Mouse (Mus musculus) heart, embryonic 14.5 days (tissue): ENCODE measurements around the gene Ccr7. TPM values are rescaled to one million over a fixed set of nuclear protein-coding genes. Genes with fewer than 3 reads are reported as not detected.

Experiments used
- ATAC-seq: fragments of 200-750 bp; cut with Nextera tagmentation; 2 replicates; pipeline ENCODE4 v1.8.0; 2017; ENCODE audit warnings: low read depth, moderate TSS enrichment; ENCODE audit not compliant: insufficient number of reproducible peaks, insufficient read depth, low FRiP score
- H3K27ac ChIP-seq, 2 experiments: fragments of 200-500 bp in 1 of 2; fragments of 300-500 bp in 1 of 2; sonication (generic) in 1 of 2; replicated peaks in 1 of 2; 2 replicates each; pipeline ENCODE4 v1.5.1; 2012 to 2014; ENCODE audit warnings: low read depth in 2 of 2, low read length in 2 of 2, control low read depth in 1 of 2, mild to moderate bottlenecking in 1 of 2, mixed read lengths in 1 of 2; ENCODE audit not compliant: control insufficient read depth in 1 of 2, insufficient read depth in 1 of 2
- H3K27me3 ChIP-seq: fragments of 300-500 bp; sonication (generic); 2 replicates; pipeline ENCODE4 v1.6.1; 2014; ENCODE audit warnings: mild to moderate bottlenecking, low read length, control low read depth; ENCODE audit not compliant: control insufficient read depth, insufficient read depth
- H3K36me3 ChIP-seq: fragments of 300-500 bp; sonication (generic); 2 replicates; pipeline ENCODE4 v1.6.1; 2014; ENCODE audit warnings: mild to moderate bottlenecking, control low read depth, low read length, mixed read lengths; ENCODE audit not compliant: control insufficient read depth, insufficient read depth
- H3K4me1 ChIP-seq, 2 experiments: fragments of 200-500 bp in 1 of 2; fragments of 300-500 bp in 1 of 2; sonication (generic) in 1 of 2; 2 replicates each; pipeline ENCODE4 v1.6.1; 2012 to 2014; ENCODE audit warnings: low read length in 2 of 2, control low read depth in 1 of 2, mixed read lengths in 1 of 2; ENCODE audit not compliant: control insufficient read depth in 2 of 2, insufficient read depth in 2 of 2
- H3K4me2 ChIP-seq: fragments of 300-500 bp; sonication (generic); 2 replicates; pipeline ENCODE4 v1.6.1; 2014; ENCODE audit warnings: mild to moderate bottlenecking, low read length
- H3K4me3 ChIP-seq, 2 experiments: fragments of 200-500 bp in 1 of 2; fragments of 300-500 bp in 1 of 2; sonication (generic) in 1 of 2; 2 replicates each; pipeline ENCODE4 v1.5.1; 2012 to 2014; ENCODE audit warnings: low read length in 2 of 2, mild to moderate bottlenecking in 2 of 2, control low read depth in 1 of 2, low read depth in 1 of 2, moderate library complexity in 1 of 2; ENCODE audit not compliant: control insufficient read depth in 1 of 2, insufficient read depth in 1 of 2
- H3K9ac ChIP-seq: fragments of 300-500 bp; sonication (generic); 2 replicates; pipeline ENCODE4 v1.6.1; 2014; ENCODE audit warnings: mild to moderate bottlenecking, low read length
- H3K9me3 ChIP-seq: fragments of 300-500 bp; sonication (generic); 2 replicates; pipeline ENCODE4 v1.6.1; 2016; ENCODE audit warnings: low read length, control low read depth; ENCODE audit not compliant: control insufficient read depth
- WGBS: fragments of 180-500 bp; shearing (Covaris S2); extraction: QIAGEN DNeasy Blood & Tissue Kit; methylation state at CpG from one replicate; pipeline ENCODE4 v1.1.7; 2014; 5-methylcytosine and 5-hydroxymethylcytosine counted together
- polyA plus RNA-seq: library from polyadenylated mRNA; unstranded; fragments of >200 nt; fragmentation: Nextera tagmentation; extraction: Ambion mirVana; gene quantifications from 2 replicates; pipeline ENCODE4 v1.2.1, GENCODE M21; 2014

The Ccr7 gene
- polyA plus RNA-seq, 1 experiment from 2014 or later: 0.16 TPM

GRCm38 (mm10) chr11:99177054-99177924 lies 22.4 kb upstream of the Ccr7 start:
- Histone ChIP-seq H3K9ac (no peak overlapping the region), H3K27ac (no peak overlapping the region), H3K4me2 (no peak overlapping the region), H3K9me3 (no peaks in the 10 kb centered on the region), H3K27me3 (no peaks in the 10 kb centered on the region), H3K4me1 (no peaks in the 10 kb centered on the region), H3K4me3 (no peak overlapping the region), H3K36me3 (no peaks in the 10 kb centered on the region)
- ATAC-seq: no peak
- WGBS: 54% methylated on average over 5 of the region's 5 CpGs

GRCm38 (mm10) chr11:99172002-99172401 lies 17.1 kb upstream of the Ccr7 start:
- no peak overlapping the region for H3K4me2 ChIP-seq
- no peak overlapping the region for H3K4me3 ChIP-seq
- H3K27ac ChIP-seq: no peak overlapping the region
- no peaks in the 10 kb centered on the region for H3K4me1 ChIP-seq
- no peaks in the 10 kb centered on the region for H3K9me3 ChIP-seq
- no peaks in the 10 kb centered on the region for H3K36me3 ChIP-seq
- ATAC-seq: no peak
- no peak overlapping the region for H3K9ac ChIP-seq
- no peaks in the 10 kb centered on the region for H3K27me3 ChIP-seq
- WGBS: 82% methylated on average over 4 of the region's 4 CpGs

GRCm38 (mm10) chr11:99171442-99171841 lies 16.6 kb upstream of the Ccr7 start:
- Histone ChIP-seq H3K36me3 (no peaks in the 10 kb centered on the region), H3K4me3 (no peak overlapping the region), H3K27me3 (no peaks in the 10 kb centered on the region), H3K9ac (no peak overlapping the region), H3K27ac (no peak overlapping the region), H3K4me1 (no peaks in the 10 kb centered on the region), H3K9me3 (no peaks in the 10 kb centered on the region), H3K4me2 (no peak overlapping the region)
- WGBS: 56% methylated on average over 2 of the region's 2 CpGs
- no peak for ATAC-seq

GRCm38 (mm10) chr11:99170547-99171267 lies 15.8 kb upstream of the Ccr7 start:
- H3K27me3 ChIP-seq: no peaks in the 10 kb centered on the region
- WGBS: 66% methylated on average over 12 of the region's 12 CpGs
- no peak overlapping the region for H3K4me2 ChIP-seq
- H3K36me3 ChIP-seq: no peaks in the 10 kb centered on the region
- H3K9me3 ChIP-seq: no peaks in the 10 kb centered on the region
- H3K4me1 ChIP-seq: no peaks in the 10 kb centered on the region
- ATAC-seq: no peak
- no peak overlapping the region for H3K27ac ChIP-seq
- H3K4me3 ChIP-seq: no peak overlapping the region
- H3K9ac ChIP-seq: no peak overlapping the region

- Histone ChIP-seq H3K36me3 (no peaks in the 10 kb centered on the region), H3K9me3 (no peaks in the 10 kb centered on the region), H3K4me1 (no peaks in the 10 kb centered on the region), H3K27ac (no peak overlapping the region), H3K27me3 (no peaks in the 10 kb centered on the region), H3K4me3 (no peak overlapping the region), H3K9ac (no peak overlapping the region), H3K4me2 (no peak overlapping the region)
- no peak for ATAC-seq
- 85% methylated on average over 6 of the region's 6 CpGs for whole genome bisulfite sequencing
These were observed 15.1 kb upstream of the Ccr7 start for GRCm38 (mm10) chr11:99170005-99170404.

GRCm38 (mm10) chr11:99169438-99169837 lies 14.6 kb upstream of the Ccr7 start:
- Histone ChIP-seq H3K36me3 (no peaks in the 10 kb centered on the region), H3K27me3 (no peaks in the 10 kb centered on the region), H3K27ac (no peak overlapping the region), H3K9ac (no peak overlapping the region), H3K4me3 (no peak overlapping the region), H3K4me1 (no peaks in the 10 kb centered on the region), H3K9me3 (no peaks in the 10 kb centered on the region), H3K4me2 (no peak overlapping the region)
- 92% methylated on average over 2 of the region's 2 CpGs for WGBS
- ATAC-seq: no peak

GRCm38 (mm10) chr11:99168030-99168474 lies 13.2 kb upstream of the Ccr7 start:
- no peaks in the 10 kb centered on the region for H3K27me3 ChIP-seq
- H3K4me3 ChIP-seq: no peak overlapping the region
- no peaks in the 10 kb centered on the region for H3K36me3 ChIP-seq
- H3K9me3 ChIP-seq: no peaks in the 10 kb centered on the region
- no peak overlapping the region for H3K9ac ChIP-seq
- no peak overlapping the region for H3K4me2 ChIP-seq
- no peaks in the 10 kb centered on the region for H3K4me1 ChIP-seq
- WGBS: 71% methylated on average over 12 of the region's 12 CpGs
- no peak overlapping the region for H3K27ac ChIP-seq
- no peak for ATAC-seq
